Mouse (Mus musculus): Measurements from ENCODE around the gene Olfr56.

DNA sequence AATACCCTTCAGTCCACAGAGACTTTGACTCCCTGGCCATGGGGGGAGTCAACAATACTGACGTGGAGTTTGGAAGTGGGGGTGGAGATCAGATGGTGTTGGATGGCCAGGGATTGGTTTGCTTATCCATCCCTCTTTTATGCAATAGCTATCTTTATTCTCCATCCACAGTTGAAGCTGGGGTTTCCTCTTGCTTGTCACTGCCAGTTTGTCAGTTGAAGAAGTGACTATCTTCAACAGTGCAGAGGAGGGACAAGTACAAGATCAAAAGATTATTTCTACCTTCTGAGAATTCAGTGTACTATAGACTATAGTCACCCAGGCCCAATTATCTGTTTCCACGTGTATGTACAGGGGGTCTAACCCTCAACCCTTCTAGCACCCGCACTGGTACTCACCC, 105.1 kb downstream of the Olfr56 start:
- TF ChIP-seq CTCF (IDR thresholded peaks at IDR 0.05) (no peak), EP300 (IDR thresholded peaks at IDR 0.05) (no peak)

Data from lung, postnatal 0 days (tissue).